Mouse (Mus musculus) embryonic fibroblast, embryonic 13.5 days (primary cell): ENCODE measurements around the gene Zfp82.

Source experiments
- CTCF ChIP-seq: IDR thresholded peaks from 2 replicates; pipeline ENCODE4 v1.5.1; 2011; ENCODE audit warnings: mild to moderate bottlenecking, control low read depth, low read length, moderate library complexity, borderline replicate concordance; ENCODE audit not compliant: insufficient read depth
- POLR2A ChIP-seq: IDR thresholded peaks from 2 replicates; pipeline ENCODE4 v1.6.1; 2011; ENCODE audit warnings: low read depth, mild to moderate bottlenecking, control low read depth, low read length, moderate library complexity

- peak; percentile 85 for TF ChIP-seq POLR2A
- no peak for TF ChIP-seq CTCF
Measured at GRCm38 (mm10) chr7:30121308-30122187, 48.8 kb upstream of the Zfp82 start, which contains the start of gene Zfp382.
